Mouse (Mus musculus): ENCODE results near the gene Ppp1ca.

Ppp1ca gene

GRCm38 (mm10) chr19:4154437-4155222 is 37.2 kb upstream of the Ppp1ca start:
- DNase-seq (ENCODE audit: low spot score): no peak

- no peak for DNase-seq (ENCODE audit: low spot score)
These were observed 36.4 kb upstream of the Ppp1ca start for GRCm38 (mm10) chr19:4155223-4156072.

GRCm38 (mm10) chr19:4156073-4156579 is 35.7 kb upstream of the Ppp1ca start:
- DNase-seq (ENCODE audit: low spot score): no peak

GRCm38 (mm10) chr19:4156771-4157170 is 35.1 kb upstream of the Ppp1ca start:
- no peak for DNase-seq (ENCODE audit: low spot score)

- DNase-seq (ENCODE audit: low spot score): no peak
These were observed 32.8 kb upstream of the Ppp1ca start for GRCm38 (mm10) chr19:4159049-4159448.

- DNase-seq (ENCODE audit: low spot score): peak; percentile 98
These were observed 29.0 kb upstream of the Ppp1ca start, which contains the start of gene Rps6kb2 for GRCm38 (mm10) chr19:4162646-4163542. Rps6kb2 (minus strand) TSS chr19:4163354.

- DNase-seq (ENCODE audit: low spot score): no peak
These were observed 28.4 kb upstream of the Ppp1ca start for GRCm38 (mm10) chr19:4163543-4163887.

- no peak for DNase-seq (ENCODE audit: low spot score)
These were observed 27.8 kb upstream of the Ppp1ca start for GRCm38 (mm10) chr19:4164100-4164499.

- no peak for DNase-seq (ENCODE audit: low spot score)
These were observed 27.1 kb upstream of the Ppp1ca start for GRCm38 (mm10) chr19:4164721-4165120.

GRCm38 (mm10) chr19:4166678-4167476 is 25.0 kb upstream of the Ppp1ca start:
- DNase-seq (ENCODE audit: low spot score): no peak

GRCm38 (mm10) chr19:4169378-4169784 is 22.5 kb upstream of the Ppp1ca start:
- DNase-seq (ENCODE audit: low spot score): peak; percentile 100

- DNase-seq (ENCODE audit: low spot score): no peak
These were observed 22.1 kb upstream of the Ppp1ca start for GRCm38 (mm10) chr19:4169810-4170209.

- DNase-seq (ENCODE audit: low spot score): no peak
These were observed 21.0 kb upstream of the Ppp1ca start for GRCm38 (mm10) chr19:4170723-4171392.

- DNase-seq (ENCODE audit: low spot score): no peak
These were observed 20.2 kb upstream of the Ppp1ca start for GRCm38 (mm10) chr19:4171393-4172290.

GRCm38 (mm10) chr19:4172925-4173324 is 18.9 kb upstream of the Ppp1ca start:
- DNase-seq (ENCODE audit: low spot score): no peak

GRCm38 (mm10) chr19:4175368-4175947 is 16.4 kb upstream of the Ppp1ca start, which contains the start of gene Carns1:
Carns1 (minus strand) TSS chr19:4175479.
- DNase-seq (ENCODE audit: low spot score): peak; percentile 33

GRCm38 (mm10) chr19:4180411-4180810 is 11.5 kb upstream of the Ppp1ca start:
- no peak for DNase-seq (ENCODE audit: low spot score)

GRCm38 (mm10) chr19:4181892-4182291 is 10.0 kb upstream of the Ppp1ca start:
- DNase-seq (ENCODE audit: low spot score): peak; percentile 66

- DNase-seq (ENCODE audit: low spot score): no peak
These were observed 8.2 kb upstream of the Ppp1ca start for GRCm38 (mm10) chr19:4183689-4184088.
